Mouse (Mus musculus) cerebellum, postnatal 10 days (tissue): ENCODE measurements at regions not wholly inside any gene's neighbourhood (a gene's known extent, or its start where the extent isn't known, plus 50 kb on each side); places are given as distances from the start of the nearest gene placed in this dataset.

Experiments
- DNase-seq, 2 experiments: peaks; one replicate each; pipeline ENCODE4 v3.0.0; 2021; ENCODE audit warnings: mixed read lengths in 2 of 2

GRCm38 (mm10) chr1:185726811-185727210, 272.2 kb downstream of the Slc30a10 start:
- no peak for DNase-seq

GRCm38 (mm10) chr1:185727749-185728148, 273.1 kb downstream of the Slc30a10 start:
- DNase-seq, result no peak

- DNase-seq, result no peak
These were observed 273.8 kb downstream of the Slc30a10 start for GRCm38 (mm10) chr1:185728406-185728805.

GRCm38 (mm10) chr1:185731062-185731461, 276.4 kb downstream of the Slc30a10 start:
- DNase-seq, result peak; percentile 49 to 56

- no peak for DNase-seq
These were observed 282.1 kb downstream of the Slc30a10 start for GRCm38 (mm10) chr1:185736773-185737172.

- peak; percentile 41 to 58 for DNase-seq
These were observed 286.6 kb downstream of the Slc30a10 start for GRCm38 (mm10) chr1:185741034-185741890.

- DNase-seq, result no peak
These were observed 294.6 kb downstream of the Slc30a10 start for GRCm38 (mm10) chr1:185749251-185749650.

- peak; percentile 69 for DNase-seq
These were observed 300.0 kb downstream of the Slc30a10 start for GRCm38 (mm10) chr1:185754486-185755290.

- DNase-seq, result no peak
These were observed 302.7 kb downstream of the Slc30a10 start for GRCm38 (mm10) chr1:185757376-185757775.

GRCm38 (mm10) chr1:185774202-185774601, 319.6 kb downstream of the Slc30a10 start:
- DNase-seq, result no peak

GRCm38 (mm10) chr1:185779604-185780003, 325.0 kb downstream of the Slc30a10 start:
- DNase-seq, result no peak

- DNase-seq, result no peak
These were observed 315.0 kb downstream of the Lyplal1 start for GRCm38 (mm10) chr1:185802156-185802555.

GRCm38 (mm10) chr1:185814901-185815300, 302.2 kb downstream of the Lyplal1 start:
- DNase-seq, result no peak

- DNase-seq, result no peak
These were observed 298.1 kb downstream of the Lyplal1 start for GRCm38 (mm10) chr1:185819044-185819443.

- no peak for DNase-seq
These were observed 294.9 kb downstream of the Lyplal1 start for GRCm38 (mm10) chr1:185822241-185822640.

- DNase-seq, result no peak
These were observed 293.9 kb downstream of the Lyplal1 start for GRCm38 (mm10) chr1:185823226-185823625.

- DNase-seq, result peak; percentile 61 to 70
These were observed 293.2 kb downstream of the Lyplal1 start for GRCm38 (mm10) chr1:185823956-185824355.

GRCm38 (mm10) chr1:185827986-185828385, 289.1 kb downstream of the Lyplal1 start:
- DNase-seq, result peak; percentile 67 to 68

GRCm38 (mm10) chr1:185828486-185828885, 288.6 kb downstream of the Lyplal1 start:
- DNase-seq, result peak; percentile 73 to 81

- DNase-seq, result no peak
These were observed 285.1 kb downstream of the Lyplal1 start for GRCm38 (mm10) chr1:185832059-185832458.

GRCm38 (mm10) chr1:185834171-185834570, 282.9 kb downstream of the Lyplal1 start:
- peak; percentile 50 to 68 for DNase-seq

GRCm38 (mm10) chr1:185836632-185837281, 280.4 kb downstream of the Lyplal1 start:
- DNase-seq, result no peak

- DNase-seq, result no peak
These were observed 274.6 kb downstream of the Lyplal1 start for GRCm38 (mm10) chr1:185842481-185842880.
